Mouse (Mus musculus) E14TG2a.4 (cell line): ENCODE data around the gene B4galnt3.

ENCODE experiments used
- CTCF ChIP-seq: conservative IDR thresholded peaks from 2 replicates; pipeline ENCODE4 v1.5.1; 2014; ENCODE audit warnings: low read length
- POU5F1 ChIP-seq: IDR thresholded peaks from 2 replicates; pipeline ENCODE4 v1.6.1; 2014; ENCODE audit warnings: low read length, borderline replicate concordance

DNA sequence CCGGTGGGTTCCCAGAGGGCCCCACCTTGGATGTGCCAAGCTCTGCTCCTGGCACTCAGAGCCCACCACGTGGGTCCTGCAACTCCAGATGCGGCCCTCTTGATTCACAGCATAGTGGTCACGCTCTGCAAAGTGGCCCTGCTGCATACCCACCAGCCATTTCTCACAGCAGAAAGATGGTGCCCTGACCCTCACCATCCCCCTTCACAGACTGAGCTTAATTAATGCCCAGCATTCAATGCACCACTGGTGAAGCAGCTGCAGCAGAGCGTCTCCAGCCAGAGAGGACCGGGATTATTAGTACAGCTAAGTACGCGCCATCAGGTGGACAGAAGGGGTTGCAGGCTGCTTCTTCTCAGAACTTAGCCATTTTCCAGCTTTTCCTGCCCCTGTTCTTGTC, 92.0 kb downstream of the B4galnt3 start:
- TF ChIP-seq CTCF (no peak), POU5F1 (no peak)
